Mouse (Mus musculus): ENCODE results near the gene Ugt1a6a. TPM values are rescaled to one million over a fixed set of nuclear protein-coding genes. Genes with fewer than 3 reads are reported as not detected.

Gene Ugt1a6a
- 0.26 TPM for polyA plus RNA-seq (2017; shearing (Covaris generic))

GRCm38 (mm10) chr1:88134457-88135011 lies at the start of gene Ugt1a6a:
Gene Ugt1a6a, plus strand, starts transcription at chr1:88134809.

GRCm38 (mm10) chr1:88087513-88087912 lies 47.1 kb upstream of the Ugt1a6a start, which contains the start of gene Ugt1a8:
Gene Ugt1a8, plus strand, starts transcription at chr1:88087813.

DNA sequence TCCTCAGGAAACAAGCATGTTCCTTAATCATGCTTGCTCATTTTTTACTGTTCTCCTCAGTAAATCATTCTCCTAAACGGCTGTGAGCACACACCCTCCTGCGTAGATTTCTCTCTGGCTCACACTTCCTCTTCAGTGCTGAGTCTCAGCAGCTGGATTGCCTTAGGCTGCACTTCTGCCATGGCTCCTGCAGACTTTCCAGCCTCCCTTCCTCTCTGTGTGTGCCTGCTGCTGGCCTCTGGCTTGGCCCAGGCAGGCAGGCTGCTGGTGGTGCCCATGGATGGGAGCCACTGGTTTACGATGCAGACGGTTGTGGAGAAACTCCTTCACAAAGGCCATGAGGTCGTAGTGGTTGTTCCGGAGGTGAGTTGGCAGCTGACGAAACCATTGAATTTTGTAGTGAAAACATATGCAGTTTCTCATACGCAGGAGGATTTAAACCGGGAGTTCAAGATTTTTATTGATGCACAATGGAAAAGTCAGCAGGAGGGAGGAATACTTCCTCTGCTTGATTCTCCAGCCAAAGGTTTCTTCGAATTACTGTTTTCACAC lies 39.6 kb upstream of the Ugt1a6a start, which contains the start of gene Ugt1a7c:
Gene Ugt1a7c, plus strand, starts transcription at position 122 of the 552 bp plus-strand sequence.

GRCm38 (mm10) chr1:88103019-88103418 lies 31.6 kb upstream of the Ugt1a6a start, which contains the start of gene Ugt1a6b:
Gene Ugt1a6b, plus strand, starts transcription at chr1:88103252.

GRCm38 (mm10) chr1:88165711-88166110 lies 31.1 kb downstream of the Ugt1a6a start, which contains the start of gene Ugt1a5:
Gene Ugt1a5, plus strand, starts transcription at chr1:88166012.

DNA sequence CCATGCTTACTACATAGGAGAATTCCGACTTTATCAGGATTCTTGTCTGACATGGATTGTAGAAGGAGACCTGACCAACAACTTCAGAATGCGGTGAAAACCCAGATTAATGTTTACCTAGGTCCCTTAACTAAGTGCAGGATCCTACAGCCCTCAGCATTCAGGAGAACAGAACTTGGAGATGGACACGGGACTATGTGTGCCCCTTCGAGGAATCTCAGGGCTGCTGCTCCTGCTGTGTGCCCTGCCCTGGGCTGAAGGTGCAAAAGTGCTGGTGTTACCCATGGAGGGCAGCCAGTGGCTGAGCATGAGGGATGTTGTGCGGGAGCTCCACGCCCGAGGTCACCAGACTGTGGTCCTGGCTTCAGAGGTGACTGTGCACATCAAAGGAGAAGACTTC lies 65.8 kb downstream of the Ugt1a6a start, which contains the start of gene Ugt1a2:
Gene Ugt1a2, plus strand, starts transcription at position 146 of the 400 bp plus-strand sequence.

DNA sequence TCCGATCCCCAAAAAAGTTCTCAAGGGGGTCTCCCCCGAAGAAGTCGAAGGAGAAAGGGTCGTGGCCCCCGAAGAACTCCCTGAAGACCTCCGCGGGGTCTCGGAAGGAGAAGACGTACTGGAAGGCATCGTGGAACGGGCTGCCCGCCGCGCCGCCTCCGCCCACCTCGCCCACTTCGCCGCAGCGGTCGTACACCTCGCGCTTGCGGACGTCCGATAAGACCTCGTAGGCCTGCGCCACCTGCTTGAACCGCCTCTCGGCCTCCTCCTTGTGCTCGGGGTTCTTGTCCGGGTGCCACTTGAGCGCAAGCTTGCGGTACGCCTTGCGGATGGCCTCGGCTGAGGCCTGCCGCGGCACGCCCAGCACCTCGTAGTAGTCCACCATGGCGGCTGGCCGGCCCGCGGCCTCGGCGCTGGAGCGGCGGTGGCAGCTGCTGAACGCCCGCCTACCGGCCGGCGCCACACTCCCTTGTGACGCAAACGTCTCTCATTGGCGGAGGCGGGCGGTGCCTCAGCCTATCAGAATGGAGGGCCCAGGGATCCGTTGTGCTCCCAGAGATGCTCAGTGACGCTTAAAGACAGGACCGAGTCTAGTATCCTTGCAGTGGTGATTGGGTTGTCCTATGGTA lies 70.8 kb downstream of the Ugt1a6a start, which contains the start of gene Dnajb3:
Gene Dnajb3, minus strand, starts transcription at position 489 of the 629 bp plus-strand sequence.

GRCm38 (mm10) chr1:88211812-88212211 lies 77.2 kb downstream of the Ugt1a6a start, which contains the start of gene Ugt1a1:
Gene Ugt1a1, plus strand, starts transcription at chr1:88211959.

GRCm38 (mm10) chr1:88226670-88227379 lies 92.2 kb downstream of the Ugt1a6a start, which contains the start of gene Mroh2a:
Gene Mroh2a, plus strand, starts transcription at chr1:88226986.

Other genes starting within 250 kb of the Ugt1a6a start
- gene Usp40, start 126.3 kb upstream of the Ugt1a6a start, polyA plus RNA-seq (2017; shearing (Covaris generic)): 15.1 TPM
- not detected for gene Ugt1a10, start 79.4 kb upstream of the Ugt1a6a start, polyA plus RNA-seq (2017; shearing (Covaris generic))
- 0.22 TPM for gene Ugt1a9, start 64.0 kb upstream of the Ugt1a6a start, polyA plus RNA-seq (2017; shearing (Covaris generic))
- gene Ugt1a8, start 47.0 kb upstream of the Ugt1a6a start, polyA plus RNA-seq (2017; shearing (Covaris generic)): not detected
- gene Ugt1a7c, start 39.7 kb upstream of the Ugt1a6a start, polyA plus RNA-seq (2017; shearing (Covaris generic)): not detected
- not detected for gene Ugt1a6b, start 31.6 kb upstream of the Ugt1a6a start, polyA plus RNA-seq (2017; shearing (Covaris generic))
- gene Ugt1a5, start 31.2 kb downstream of the Ugt1a6a start, polyA plus RNA-seq (2017; shearing (Covaris generic)): not detected
- not detected for gene Ugt1a2, start 65.8 kb downstream of the Ugt1a6a start, polyA plus RNA-seq (2017; shearing (Covaris generic))
- not detected for gene Dnajb3, start 71.0 kb downstream of the Ugt1a6a start, polyA plus RNA-seq (2017; shearing (Covaris generic))
- gene Ugt1a1, start 77.2 kb downstream of the Ugt1a6a start, polyA plus RNA-seq (2017; shearing (Covaris generic)): not detected
- gene Mroh2a, start 92.2 kb downstream of the Ugt1a6a start, polyA plus RNA-seq (2017; shearing (Covaris generic)): 0.66 TPM
- 104 TPM for gene Hjurp, start 142.8 kb downstream of the Ugt1a6a start, polyA plus RNA-seq (2017; shearing (Covaris generic))
- gene Trpm8, start 142.9 kb downstream of the Ugt1a6a start, polyA plus RNA-seq (2017; shearing (Covaris generic)): not detected